Mouse (Mus musculus): ENCODE results near the gene Fen1. TPM values are rescaled to one million over a fixed set of nuclear protein-coding genes. Genes with fewer than 3 reads are reported as not detected.

The Fen1 gene
- polyA plus RNA-seq, 1 experiment from 2014 or later: 18.7 TPM

DNA sequence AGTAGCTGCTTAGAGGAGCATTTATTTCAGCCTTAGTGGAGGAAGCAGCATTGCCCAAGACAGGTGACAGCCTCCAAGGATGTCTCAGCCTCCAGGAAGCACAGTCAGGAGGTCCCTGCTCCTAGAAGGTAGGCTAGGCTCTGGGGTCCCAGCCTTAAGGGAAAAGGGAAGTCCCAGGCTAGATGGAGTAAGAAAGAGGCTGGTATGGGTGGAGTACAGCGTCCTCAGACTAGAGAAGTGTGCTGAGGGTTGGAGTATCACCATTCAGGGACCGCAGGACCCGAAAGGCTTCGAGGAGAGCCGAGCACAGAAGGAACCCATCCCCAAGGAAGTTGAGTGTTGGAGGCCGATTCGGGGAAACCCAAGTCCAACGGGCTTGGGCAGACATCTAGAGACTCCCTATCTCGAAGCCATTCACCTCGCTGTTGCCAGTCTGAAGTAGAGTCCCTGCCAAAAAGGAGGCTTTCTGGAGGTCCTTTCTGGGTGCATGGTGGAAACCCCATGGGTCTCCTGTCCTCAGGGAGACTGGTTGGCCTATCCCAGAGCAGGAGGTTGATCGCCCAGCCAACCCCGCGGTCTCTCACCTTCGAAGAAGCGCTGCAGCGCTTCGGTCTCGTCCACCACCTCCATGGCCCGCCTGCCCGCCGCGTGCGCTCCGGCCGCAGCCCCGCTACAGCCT lies 36.1 kb upstream of the Fen1 start:
- Histone ChIP-seq H3K27ac (ENCODE audit: low read length) (no peak overlapping the region), H3K4me2 (replicated peaks; ENCODE audit: low read depth, low read length) (peak overlapping the region; percentile 85), H3K9ac (replicated peaks; ENCODE audit: low read depth) (peak overlapping the region; percentile 29; the same call in 1 of the 2 replicates), H3K9me3 (ENCODE audit: low read length) (no peaks in the 10 kb centered on the region), H3K4me1 (ENCODE audit: insufficient read depth, low read depth, low read length) (no peaks in the 10 kb centered on the region), H3K36me3 (ENCODE audit: insufficient read depth, low read length) (no peaks in the 10 kb centered on the region), H3K27me3 (replicated peaks; ENCODE audit: insufficient read depth, low read length) (0 out of 2 replicates have a peak, but pooled peaks cover 4% of the 10 kb centered on the region), H3K4me3 (ENCODE audit: low read depth, low read length) (peak overlapping the region; percentile 40)
- TF ChIP-seq EP300 (IDR thresholded peaks at IDR 0.05): no peak
- TF ChIP-seq CTCF (IDR thresholded peaks at IDR 0.05): no peak
- WGBS: 5% methylated on average over 26 of the region's 26 CpGs
- ATAC-seq (peak; percentile 0; the same call in 1 of the 2 replicates), DNase-seq (ENCODE audit: low spot score) (no peak)

DNA sequence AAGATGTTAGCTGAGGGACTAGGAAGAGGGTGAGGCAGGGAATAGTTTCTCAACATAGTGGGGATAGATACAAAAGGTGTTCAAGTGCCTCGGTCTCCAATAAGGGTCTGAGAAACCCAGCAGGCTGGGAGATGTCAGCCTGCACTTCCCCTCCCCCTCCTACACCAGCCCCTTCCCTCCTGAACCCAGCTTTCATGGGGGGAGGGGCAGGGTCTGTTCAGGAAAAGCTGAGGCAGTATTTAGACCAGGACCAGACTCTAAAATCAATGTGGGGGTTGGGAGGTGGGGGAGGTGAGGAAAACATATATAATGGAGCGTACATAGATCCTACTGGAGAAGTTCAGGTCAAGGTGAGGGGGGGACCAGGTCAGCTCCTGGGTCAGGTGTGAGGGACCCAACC lies 35.5 kb upstream of the Fen1 start:
- H3K36me3 ChIP-seq (ENCODE audit: insufficient read depth, low read length): no peaks in the 10 kb centered on the region
- no peak overlapping the region for H3K9ac ChIP-seq (replicated peaks; ENCODE audit: low read depth)
- 31% methylated on average over 2 of the region's 2 CpGs for WGBS
- DNase-seq (ENCODE audit: low spot score) (no peak), ATAC-seq (no peak)
- no peak overlapping the region for H3K27ac ChIP-seq (ENCODE audit: low read length)
- 0 out of 2 replicates have a peak, but pooled peaks cover 4% of the 10 kb centered on the region for H3K27me3 ChIP-seq (replicated peaks; ENCODE audit: insufficient read depth, low read length)
- no peak overlapping the region for H3K4me3 ChIP-seq (ENCODE audit: low read depth, low read length)
- TF ChIP-seq CTCF (IDR thresholded peaks at IDR 0.05) (no peak), EP300 (IDR thresholded peaks at IDR 0.05) (no peak)
- peak overlapping the region; percentile 85 for H3K4me2 ChIP-seq (replicated peaks; ENCODE audit: low read depth, low read length)
- H3K4me1 ChIP-seq (ENCODE audit: insufficient read depth, low read depth, low read length): no peaks in the 10 kb centered on the region
- H3K9me3 ChIP-seq (ENCODE audit: low read length): no peaks in the 10 kb centered on the region

DNA sequence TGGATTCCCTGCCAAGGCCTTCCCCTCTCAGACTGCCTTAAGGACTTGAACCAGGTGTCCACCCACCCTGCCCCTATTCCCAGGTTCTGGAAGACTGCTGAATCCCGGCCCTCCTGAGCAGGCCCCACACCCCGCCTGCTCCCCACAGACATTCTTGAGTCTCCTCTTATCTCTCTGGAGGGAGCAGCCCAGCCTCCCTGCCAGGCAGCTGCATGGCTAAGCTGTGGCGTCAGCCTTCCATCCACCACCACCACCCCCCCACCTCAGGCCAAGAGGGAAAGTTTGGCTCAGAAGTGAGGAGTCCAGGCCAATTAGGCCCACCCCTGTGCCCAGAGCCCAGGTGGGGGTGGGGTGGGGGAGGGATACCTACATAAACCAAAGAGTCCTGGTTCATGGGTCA lies 34.5 kb upstream of the Fen1 start:
- H3K4me2 ChIP-seq (replicated peaks; ENCODE audit: low read depth, low read length): no peak overlapping the region
- TF ChIP-seq CTCF (IDR thresholded peaks at IDR 0.05): no peak
- no peak for TF ChIP-seq EP300 (IDR thresholded peaks at IDR 0.05)
- ATAC-seq (peak; percentile 63), DNase-seq (ENCODE audit: low spot score) (peak; percentile 25)
- no peak overlapping the region for H3K4me3 ChIP-seq (ENCODE audit: low read depth, low read length)
- 0 out of 2 replicates have a peak, but pooled peaks cover 4% of the 10 kb centered on the region for H3K27me3 ChIP-seq (replicated peaks; ENCODE audit: insufficient read depth, low read length)
- H3K27ac ChIP-seq (ENCODE audit: low read length): peak overlapping the region; percentile 32; the same call in 1 of the 2 replicates
- 39% methylated on average over 3 of the region's 3 CpGs for WGBS
- H3K4me1 ChIP-seq (ENCODE audit: insufficient read depth, low read depth, low read length): no peaks in the 10 kb centered on the region
- no peaks in the 10 kb centered on the region for H3K9me3 ChIP-seq (ENCODE audit: low read length)
- H3K9ac ChIP-seq (replicated peaks; ENCODE audit: low read depth): no peak overlapping the region
- no peaks in the 10 kb centered on the region for H3K36me3 ChIP-seq (ENCODE audit: insufficient read depth, low read length)

DNA sequence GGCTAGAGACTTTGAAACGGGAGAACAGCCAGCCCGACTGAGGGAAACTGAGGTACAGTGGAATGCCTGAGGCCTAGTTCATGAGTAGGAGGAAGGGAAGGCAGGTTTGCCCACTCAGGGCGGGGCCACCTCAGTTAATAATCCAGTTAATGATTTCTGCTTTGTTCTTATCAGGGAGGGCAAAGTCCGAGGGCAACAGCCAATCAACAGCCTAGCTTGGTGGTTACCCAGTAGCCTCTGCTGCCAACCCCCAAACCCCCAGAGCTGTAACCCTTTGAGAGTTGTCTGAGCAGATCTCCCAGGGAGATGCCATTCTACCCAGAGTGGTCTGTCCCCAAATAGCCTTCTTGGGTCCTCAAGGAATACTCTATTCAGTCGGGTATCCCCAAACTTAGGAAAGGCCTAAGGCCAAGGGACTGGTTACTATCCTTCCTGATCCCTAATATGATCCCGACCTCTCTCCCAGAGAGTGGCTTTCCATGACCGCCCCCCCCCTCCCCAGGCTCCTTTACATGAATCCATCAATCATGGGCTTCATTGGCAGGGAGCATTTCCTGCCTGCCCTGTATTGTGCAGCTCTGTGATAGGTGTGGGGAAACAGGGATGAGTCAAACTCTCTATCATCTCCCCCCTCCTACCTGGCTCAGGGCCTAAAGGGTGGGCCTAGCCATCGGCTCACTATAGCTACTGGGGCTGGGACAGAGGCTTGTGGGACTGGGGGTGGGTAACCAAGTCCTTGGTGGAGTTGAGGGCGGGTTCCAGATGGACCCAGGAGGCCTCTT lies 32.0 kb upstream of the Fen1 start:
- Histone ChIP-seq H3K4me2 (replicated peaks; ENCODE audit: low read depth, low read length) (no peak overlapping the region), H3K9me3 (ENCODE audit: low read length) (no peaks in the 10 kb centered on the region), H3K27me3 (replicated peaks; ENCODE audit: insufficient read depth, low read length) (0 out of 2 replicates have a peak, but pooled peaks cover 4% of the 10 kb centered on the region), H3K36me3 (ENCODE audit: insufficient read depth, low read length) (no peaks in the 10 kb centered on the region), H3K4me1 (ENCODE audit: insufficient read depth, low read depth, low read length) (no peaks in the 10 kb centered on the region), H3K9ac (replicated peaks; ENCODE audit: low read depth) (no peak overlapping the region), H3K27ac (ENCODE audit: low read length) (no peak overlapping the region), H3K4me3 (ENCODE audit: low read depth, low read length) (no peak overlapping the region)
- TF ChIP-seq CTCF (IDR thresholded peaks at IDR 0.05) (no peak), EP300 (IDR thresholded peaks at IDR 0.05) (no peak)
- ATAC-seq (no peak), DNase-seq (ENCODE audit: low spot score) (no peak)
- 65% methylated on average over 9 of the region's 9 CpGs for WGBS

DNA sequence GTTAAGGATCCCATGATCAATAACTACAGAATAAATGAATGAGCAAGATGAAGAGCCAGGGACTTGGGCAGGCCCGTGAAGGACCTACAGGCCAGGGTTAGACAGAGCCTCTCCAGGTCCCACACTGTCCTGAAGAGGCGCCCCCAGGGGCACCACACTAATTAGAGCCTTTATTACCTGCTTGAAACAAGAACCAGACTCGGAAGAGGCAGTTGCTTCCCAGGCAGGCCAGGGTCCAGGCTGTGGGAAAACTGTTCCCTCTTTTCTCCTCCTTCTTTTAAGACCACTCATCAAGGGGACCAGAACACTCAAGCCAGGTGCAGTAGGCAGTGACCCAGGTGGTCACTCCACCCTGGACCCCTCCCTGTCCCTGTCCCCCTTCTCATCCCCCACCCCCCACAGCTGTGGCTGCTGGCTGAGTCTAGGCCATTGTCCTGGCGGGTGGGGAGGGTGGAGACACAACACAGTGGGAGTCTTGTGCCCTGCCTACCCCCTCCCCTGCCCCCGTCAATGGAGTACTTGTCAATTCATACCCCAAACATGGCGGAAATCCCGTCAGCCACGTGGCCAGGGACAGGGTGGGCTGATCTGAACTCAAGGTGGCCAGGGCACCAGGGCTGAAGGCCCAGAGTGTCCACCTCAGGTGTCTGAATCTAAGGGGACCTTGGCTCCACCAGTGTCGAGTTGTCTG lies 28.5 kb upstream of the Fen1 start:
- no peaks in the 10 kb centered on the region for H3K36me3 ChIP-seq (ENCODE audit: insufficient read depth, low read length)
- H3K4me1 ChIP-seq (ENCODE audit: insufficient read depth, low read depth, low read length): no peaks in the 10 kb centered on the region
- 53% methylated on average over 9 of the region's 9 CpGs for WGBS
- no peak overlapping the region for H3K4me2 ChIP-seq (replicated peaks; ENCODE audit: low read depth, low read length)
- ATAC-seq: no peak
- no peak overlapping the region for H3K4me3 ChIP-seq (ENCODE audit: low read depth, low read length)
- no peak for DNase-seq (ENCODE audit: low spot score)
- no peaks in the 10 kb centered on the region for H3K9me3 ChIP-seq (ENCODE audit: low read length)
- H3K27me3 ChIP-seq (replicated peaks; ENCODE audit: insufficient read depth, low read length): no peaks in the 10 kb centered on the region
- no peak overlapping the region for H3K27ac ChIP-seq (ENCODE audit: low read length)
- TF ChIP-seq CTCF (IDR thresholded peaks at IDR 0.05) (no peak), EP300 (IDR thresholded peaks at IDR 0.05) (no peak)
- H3K9ac ChIP-seq (replicated peaks; ENCODE audit: low read depth): no peak overlapping the region

GRCm38 (mm10) chr19:10231871-10232270 lies 27.9 kb upstream of the Fen1 start:
- Histone ChIP-seq H3K9ac (replicated peaks; ENCODE audit: low read depth) (no peak overlapping the region), H3K4me2 (replicated peaks; ENCODE audit: low read depth, low read length) (no peak overlapping the region), H3K27ac (ENCODE audit: low read length) (no peak overlapping the region), H3K36me3 (ENCODE audit: insufficient read depth, low read length) (no peaks in the 10 kb centered on the region), H3K9me3 (ENCODE audit: low read length) (no peaks in the 10 kb centered on the region), H3K4me3 (ENCODE audit: low read depth, low read length) (no peak overlapping the region), H3K4me1 (ENCODE audit: insufficient read depth, low read depth, low read length) (no peaks in the 10 kb centered on the region), H3K27me3 (replicated peaks; ENCODE audit: insufficient read depth, low read length) (no peaks in the 10 kb centered on the region)
- TF ChIP-seq CTCF (IDR thresholded peaks at IDR 0.05): no peak
- TF ChIP-seq EP300 (IDR thresholded peaks at IDR 0.05): no peak
- 45% methylated on average over 5 of the region's 5 CpGs for WGBS
- no peak for ATAC-seq
- no peak for DNase-seq (ENCODE audit: low spot score)
